Mouse (Mus musculus) intestine, embryonic 15.5 days (tissue): ENCODE measurements at regions not wholly inside any gene's neighbourhood (a gene's known extent, or its start where the extent isn't known, plus 50 kb on each side); places are given as distances from the start of the nearest gene placed in this dataset.

Experiments used
- ATAC-seq: fragments of 200-750 bp; cut with Nextera tagmentation; 2 replicates; pipeline ENCODE4 v1.8.0; 2017; ENCODE audit warnings: moderate TSS enrichment, moderate library complexity
- H3K27ac ChIP-seq: fragments of 300-500 bp; sonication (generic); 2 replicates; pipeline ENCODE4 v1.5.1; 2015; ENCODE audit warnings: mild to moderate bottlenecking, inconsistent platforms
- H3K27me3 ChIP-seq: fragments of 300-500 bp; sonication (generic); replicated peaks from 2 replicates; pipeline ENCODE4 v1.6.1; 2015; ENCODE audit warnings: inconsistent platforms
- H3K36me3 ChIP-seq: fragments of 300-500 bp; sonication (generic); 2 replicates; pipeline ENCODE4 v1.6.1; 2015; ENCODE audit warnings: inconsistent platforms
- H3K4me1 ChIP-seq: fragments of 300-500 bp; sonication (generic); replicated peaks from 2 replicates; pipeline ENCODE4 v1.6.1; 2015; ENCODE audit warnings: inconsistent platforms
- H3K4me2 ChIP-seq: fragments of 300-500 bp; sonication (generic); replicated peaks from 2 replicates; pipeline ENCODE4 v1.6.1; 2015; ENCODE audit warnings: mild to moderate bottlenecking, inconsistent platforms
- H3K4me3 ChIP-seq: fragments of 300-500 bp; sonication (generic); replicated peaks from 2 replicates; pipeline ENCODE4 v1.5.1; 2015; ENCODE audit warnings: inconsistent platforms
- H3K9ac ChIP-seq: fragments of 300-500 bp; sonication (generic); 2 replicates; pipeline ENCODE4 v1.6.1; 2015; ENCODE audit warnings: inconsistent platforms
- H3K9me3 ChIP-seq: fragments of 300-500 bp; sonication (generic); 2 replicates; pipeline ENCODE4 v1.6.1; 2016; ENCODE audit warnings: inconsistent platforms
- WGBS: fragments of 180-500 bp; shearing (Covaris S2); methylation state at CpG from one replicate; pipeline ENCODE4 v1.1.7; 2015; 5-methylcytosine and 5-hydroxymethylcytosine counted together

GRCm38 (mm10) chr9:113248703-113249274 lies 459.3 kb downstream of the Pdcd6ip start:
- Histone ChIP-seq H3K27me3 (no peaks in the 10 kb centered on the region), H3K4me1 (no peaks in the 10 kb centered on the region), H3K4me3 (no peak overlapping the region), H3K4me2 (no peak overlapping the region), H3K9me3 (no peaks in the 10 kb centered on the region), H3K36me3 (no peaks in the 10 kb centered on the region), H3K27ac (no peak overlapping the region), H3K9ac (no peak overlapping the region)
- WGBS, result 71% methylated on average over 12 of the region's 12 CpGs
- ATAC-seq, result no peak

GRCm38 (mm10) chr9:113247950-113248349 lies 460.1 kb downstream of the Pdcd6ip start:
- Histone ChIP-seq H3K27me3 (no peaks in the 10 kb centered on the region), H3K4me3 (no peak overlapping the region), H3K36me3 (no peaks in the 10 kb centered on the region), H3K4me1 (no peaks in the 10 kb centered on the region), H3K9me3 (no peaks in the 10 kb centered on the region), H3K9ac (no peak overlapping the region), H3K27ac (no peak overlapping the region), H3K4me2 (no peak overlapping the region)
- ATAC-seq, result no peak
- WGBS, result 59% methylated on average over 5 of the region's 5 CpGs

GRCm38 (mm10) chr9:113243870-113244269 lies 464.2 kb downstream of the Pdcd6ip start:
- H3K27ac ChIP-seq, result no peak overlapping the region
- no peak overlapping the region for H3K4me3 ChIP-seq
- no peaks in the 10 kb centered on the region for H3K4me1 ChIP-seq
- no peaks in the 10 kb centered on the region for H3K36me3 ChIP-seq
- 87% methylated on average over 2 of the region's 2 CpGs for WGBS
- no peaks in the 10 kb centered on the region for H3K27me3 ChIP-seq
- no peak overlapping the region for H3K9ac ChIP-seq
- no peak overlapping the region for H3K4me2 ChIP-seq
- ATAC-seq, result no peak
- H3K9me3 ChIP-seq, result no peaks in the 10 kb centered on the region

GRCm38 (mm10) chr9:113233370-113233769 lies 474.7 kb downstream of the Pdcd6ip start:
- no peak for ATAC-seq
- no peak overlapping the region for H3K4me2 ChIP-seq
- H3K27me3 ChIP-seq, result no peaks in the 10 kb centered on the region
- 82% methylated on average over 1 of the region's 1 CpGs for WGBS
- H3K9me3 ChIP-seq, result no peaks in the 10 kb centered on the region
- no peak overlapping the region for H3K27ac ChIP-seq
- H3K9ac ChIP-seq, result no peak overlapping the region
- no peaks in the 10 kb centered on the region for H3K36me3 ChIP-seq
- no peaks in the 10 kb centered on the region for H3K4me1 ChIP-seq
- H3K4me3 ChIP-seq, result no peak overlapping the region

- H3K36me3 ChIP-seq, result no peaks in the 10 kb centered on the region
- no peak overlapping the region for H3K4me3 ChIP-seq
- H3K9ac ChIP-seq, result no peak overlapping the region
- H3K4me1 ChIP-seq, result no peaks in the 10 kb centered on the region
- no peak overlapping the region for H3K4me2 ChIP-seq
- ATAC-seq, result no peak
- H3K27ac ChIP-seq, result no peak overlapping the region
- no peaks in the 10 kb centered on the region for H3K9me3 ChIP-seq
- H3K27me3 ChIP-seq, result no peaks in the 10 kb centered on the region
- 91% methylated on average over 1 of the region's 1 CpGs for WGBS
Measured at GRCm38 (mm10) chr9:113229391-113229790, 478.7 kb downstream of the Pdcd6ip start.

GRCm38 (mm10) chr9:113213930-113214329 lies 494.1 kb downstream of the Pdcd6ip start:
- no peak for ATAC-seq
- 79% methylated on average over 5 of the region's 5 CpGs for WGBS
- Histone ChIP-seq H3K36me3 (no peaks in the 10 kb centered on the region), H3K4me1 (no peaks in the 10 kb centered on the region), H3K4me2 (no peak overlapping the region), H3K4me3 (no peak overlapping the region), H3K9ac (no peak overlapping the region), H3K9me3 (no peaks in the 10 kb centered on the region), H3K27ac (no peak overlapping the region), H3K27me3 (no peaks in the 10 kb centered on the region)

GRCm38 (mm10) chr9:113212389-113212788 lies 495.7 kb downstream of the Pdcd6ip start:
- 83% methylated on average over 2 of the region's 2 CpGs for WGBS
- Histone ChIP-seq H3K4me3 (no peak overlapping the region), H3K27me3 (no peaks in the 10 kb centered on the region), H3K4me1 (no peaks in the 10 kb centered on the region), H3K9ac (no peak overlapping the region), H3K4me2 (no peak overlapping the region), H3K9me3 (no peaks in the 10 kb centered on the region), H3K27ac (no peak overlapping the region), H3K36me3 (no peaks in the 10 kb centered on the region)
- ATAC-seq, result no peak

GRCm38 (mm10) chr9:113208181-113208580 lies 499.9 kb downstream of the Pdcd6ip start:
- no peak for ATAC-seq
- H3K4me1 ChIP-seq, result no peaks in the 10 kb centered on the region
- 51% methylated on average over 4 of the region's 4 CpGs for WGBS

GRCm38 (mm10) chr9:113199241-113199640 lies 508.8 kb downstream of the Pdcd6ip start:
- no peaks in the 10 kb centered on the region for H3K36me3 ChIP-seq
- no peak overlapping the region for H3K4me3 ChIP-seq
- no peak overlapping the region for H3K4me2 ChIP-seq
- H3K27me3 ChIP-seq, result no peaks in the 10 kb centered on the region
- no peaks in the 10 kb centered on the region for H3K9me3 ChIP-seq
- no peak overlapping the region for H3K9ac ChIP-seq
- H3K27ac ChIP-seq, result no peak overlapping the region
- 92% methylated on average over 4 of the region's 4 CpGs for WGBS
- no peaks in the 10 kb centered on the region for H3K4me1 ChIP-seq
- no peak for ATAC-seq

More at GRCm38 (mm10) chr9:113208181-113208580, 499.9 kb downstream of the Pdcd6ip start:
- Histone ChIP-seq H3K9me3 (no peaks in the 10 kb centered on the region), H3K27me3 (no peaks in the 10 kb centered on the region), H3K9ac (no peak overlapping the region), H3K4me2 (no peak overlapping the region), H3K27ac (no peak overlapping the region), H3K36me3 (no peaks in the 10 kb centered on the region), H3K4me3 (no peak overlapping the region)

- no peak for ATAC-seq
- Histone ChIP-seq H3K4me1 (no peaks in the 10 kb centered on the region), H3K27me3 (no peaks in the 10 kb centered on the region), H3K27ac (no peak overlapping the region), H3K4me3 (no peak overlapping the region), H3K9me3 (no peaks in the 10 kb centered on the region), H3K36me3 (no peaks in the 10 kb centered on the region), H3K9ac (no peak overlapping the region), H3K4me2 (no peak overlapping the region)
- WGBS, result 85% methylated on average over 4 of the region's 4 CpGs
Measured at GRCm38 (mm10) chr9:113195556-113195955, 512.5 kb downstream of the Pdcd6ip start.

GRCm38 (mm10) chr9:113192773-113193172 lies 515.3 kb downstream of the Pdcd6ip start:
- no peaks in the 10 kb centered on the region for H3K9me3 ChIP-seq
- no peak overlapping the region for H3K9ac ChIP-seq
- H3K27me3 ChIP-seq, result no peaks in the 10 kb centered on the region
- no peak overlapping the region for H3K27ac ChIP-seq
- H3K4me2 ChIP-seq, result no peak overlapping the region
- WGBS, result 76% methylated on average over 3 of the region's 3 CpGs
- no peak for ATAC-seq
- no peak overlapping the region for H3K4me3 ChIP-seq
- no peaks in the 10 kb centered on the region for H3K36me3 ChIP-seq
- no peaks in the 10 kb centered on the region for H3K4me1 ChIP-seq

- no peak for ATAC-seq
- Histone ChIP-seq H3K27ac (no peak overlapping the region), H3K9me3 (no peaks in the 10 kb centered on the region), H3K4me2 (no peak overlapping the region), H3K36me3 (no peaks in the 10 kb centered on the region), H3K4me1 (no peaks in the 10 kb centered on the region), H3K4me3 (no peak overlapping the region), H3K27me3 (no peaks in the 10 kb centered on the region), H3K9ac (no peak overlapping the region)
- 80% methylated on average over 3 of the region's 3 CpGs for WGBS
Measured at GRCm38 (mm10) chr9:113191163-113191562, 516.9 kb downstream of the Pdcd6ip start.

- 73% methylated on average over 8 of the region's 8 CpGs for WGBS
Measured at GRCm38 (mm10) chr9:113181182-113181581, 526.9 kb downstream of the Pdcd6ip start.

More at GRCm38 (mm10) chr9:113181182-113181581, 526.9 kb downstream of the Pdcd6ip start:
- no peak overlapping the region for H3K4me2 ChIP-seq
- H3K27me3 ChIP-seq, result no peaks in the 10 kb centered on the region
- no peaks in the 10 kb centered on the region for H3K9me3 ChIP-seq
- no peak overlapping the region for H3K27ac ChIP-seq
- no peaks in the 10 kb centered on the region for H3K36me3 ChIP-seq
- no peak overlapping the region for H3K9ac ChIP-seq
- no peak overlapping the region for H3K4me3 ChIP-seq
- no peaks in the 10 kb centered on the region for H3K4me1 ChIP-seq
- ATAC-seq, result no peak
